Mouse (Mus musculus) embryo, embryonic 10 days (tissue): Measurements from ENCODE around the gene Rpn1.
"Not testable (repeated sequence)": the region's sequence is repeated elsewhere in the genome, so short reads cannot be mapped to it uniquely, and the experiment has no call there.

Source experiments
- DNase-seq: peaks from one replicate; pipeline ENCODE4 v3.0.0-alpha.2; 2015; ENCODE audit warnings: low spot score

Rpn1 gene

GRCm38 (mm10) chr6:88121781-88122180 is 37.5 kb downstream of the Rpn1 start:
- no peak for DNase-seq

GRCm38 (mm10) chr6:88123150-88123857 is 39.0 kb downstream of the Rpn1 start:
- peak; percentile 66 for DNase-seq

- DNase-seq = peak; percentile 85
Measured at GRCm38 (mm10) chr6:88123858-88124261, 39.6 kb downstream of the Rpn1 start.

GRCm38 (mm10) chr6:88124551-88124950 is 40.3 kb downstream of the Rpn1 start:
- no peak for DNase-seq

- DNase-seq = not testable (repeated sequence)
Measured at GRCm38 (mm10) chr6:88125815-88126214, 41.5 kb downstream of the Rpn1 start.

- no peak for DNase-seq
Measured at GRCm38 (mm10) chr6:88131521-88131920, 47.2 kb downstream of the Rpn1 start.

- peak; percentile 59 for DNase-seq
Measured at GRCm38 (mm10) chr6:88132051-88132450, 47.8 kb downstream of the Rpn1 start.

- no peak for DNase-seq
Measured at GRCm38 (mm10) chr6:88133061-88133460, 48.8 kb downstream of the Rpn1 start.

GRCm38 (mm10) chr6:88133878-88134277 is 49.6 kb downstream of the Rpn1 start:
- DNase-seq = no peak

GRCm38 (mm10) chr6:88136201-88136631 is 51.9 kb downstream of the Rpn1 start:
- peak; percentile 47 for DNase-seq

- no peak for DNase-seq
Measured at GRCm38 (mm10) chr6:88138485-88138884, 54.2 kb downstream of the Rpn1 start.

- no peak for DNase-seq
Measured at GRCm38 (mm10) chr6:88140264-88140663, 56.0 kb downstream of the Rpn1 start.

- no peak for DNase-seq
Measured at GRCm38 (mm10) chr6:88145793-88146192, 61.5 kb downstream of the Rpn1 start.

- DNase-seq = no peak
Measured at GRCm38 (mm10) chr6:88146576-88146975, 62.3 kb downstream of the Rpn1 start.

GRCm38 (mm10) chr6:88147411-88148003 is 63.2 kb downstream of the Rpn1 start:
- DNase-seq = no peak

- no peak for DNase-seq
Measured at GRCm38 (mm10) chr6:88151335-88151734, 67.1 kb downstream of the Rpn1 start.

- no peak for DNase-seq
Measured at GRCm38 (mm10) chr6:88152127-88152705, 67.9 kb downstream of the Rpn1 start.

GRCm38 (mm10) chr6:88152979-88153378 is 68.7 kb downstream of the Rpn1 start:
- DNase-seq = no peak
